Mouse (Mus musculus) testis, adult 2 months (tissue): ENCODE measurements around the gene Mob1b.

Experiments used
- CTCF ChIP-seq: fragments of 200-500 bp; IDR thresholded peaks from 2 replicates; pipeline ENCODE4 v1.5.1; 2012; ENCODE audit warnings: low read depth, mild to moderate bottlenecking, inconsistent platforms, low read length, moderate library complexity; ENCODE audit not compliant: control insufficient read depth, insufficient read depth, insufficient replicate concordance
- POLR2A ChIP-seq: fragments of 200-500 bp; IDR thresholded peaks from 2 replicates; pipeline ENCODE4 v1.6.1; 2012; ENCODE audit warnings: low read depth, mild to moderate bottlenecking, inconsistent platforms, low read length, moderate library complexity; ENCODE audit not compliant: control insufficient read depth

- TF ChIP-seq CTCF = no peak
- TF ChIP-seq POLR2A = no peak
Observed at GRCm38 (mm10) chr5:88693057-88693456, 27.6 kb upstream of the Mob1b start.
